Mouse (Mus musculus) erythroblast, adult 5-6 weeks (primary cell): ENCODE results near the gene Ppp2r5e. TPM values are rescaled to one million over a fixed set of nuclear protein-coding genes. Genes with fewer than 3 reads are reported as not detected.
A peak's percentile ranks its signal among the peaks of the same experiment; 100 is the strongest.

Experiments
- ATAC-seq: replicated peaks from 2 replicates; pipeline ENCODE4 v1.8.0; 2016; ENCODE audit warnings: moderate number of reproducible peaks, mild to moderate bottlenecking, moderate TSS enrichment, inconsistent platforms; ENCODE audit not compliant: poor library complexity, low FRiP score, severe bottlenecking
- total RNA-seq, 2 experiments: library from RNA; stranded (forward) in 1 of 2; stranded (reverse) in 1 of 2; fragments of 150-400 nt in 1 of 2; fragments of 200-764, 138-1000 nt in 1 of 2; gene quantifications; 2 replicates each; pipeline versions ENCODE4 v1.2.3 to v1.2.4; 2015 to 2017; ENCODE audit warnings: low replicate concordance in 2 of 2

The Ppp2r5e gene
- total RNA-seq, 2 experiments from 2014 or later = 6.4 to 25.6 TPM

GRCm38 (mm10) chr12:75583776-75584175, 12.3 kb downstream of the Ppp2r5e start:
- ATAC-seq = no peak

GRCm38 (mm10) chr12:75579076-75579475, 17.0 kb downstream of the Ppp2r5e start:
- no peak for ATAC-seq

- no peak for ATAC-seq
These were observed 18.8 kb downstream of the Ppp2r5e start for GRCm38 (mm10) chr12:75577255-75577654.

- ATAC-seq = peak; percentile 74; the same call in 1 of the 2 replicates
These were observed 23.8 kb downstream of the Ppp2r5e start for GRCm38 (mm10) chr12:75572271-75572670.

- no peak for ATAC-seq
These were observed 25.9 kb downstream of the Ppp2r5e start for GRCm38 (mm10) chr12:75570138-75570537.

- ATAC-seq = no peak
These were observed 28.3 kb downstream of the Ppp2r5e start for GRCm38 (mm10) chr12:75567745-75568144.

- ATAC-seq = 0 out of 2 replicates have a peak, but pooled peaks have one; percentile 34
These were observed 30.3 kb downstream of the Ppp2r5e start for GRCm38 (mm10) chr12:75565756-75566155.

- 0 out of 2 replicates have a peak, but pooled peaks have one; percentile 32 for ATAC-seq
These were observed 31.5 kb downstream of the Ppp2r5e start for GRCm38 (mm10) chr12:75564498-75564897.

GRCm38 (mm10) chr12:75562996-75563618, 32.9 kb downstream of the Ppp2r5e start:
- ATAC-seq = no peak

GRCm38 (mm10) chr12:75560681-75561387, 35.2 kb downstream of the Ppp2r5e start:
- ATAC-seq = no peak

GRCm38 (mm10) chr12:75559196-75559595, 36.8 kb downstream of the Ppp2r5e start:
- ATAC-seq = no peak

GRCm38 (mm10) chr12:75557813-75558212, 38.2 kb downstream of the Ppp2r5e start:
- no peak for ATAC-seq

GRCm38 (mm10) chr12:75555032-75555431, 41.0 kb downstream of the Ppp2r5e start:
- ATAC-seq = no peak

GRCm38 (mm10) chr12:75552296-75552695, 43.7 kb downstream of the Ppp2r5e start:
- no peak for ATAC-seq

GRCm38 (mm10) chr12:75551671-75552070, 44.4 kb downstream of the Ppp2r5e start:
- no peak for ATAC-seq

- ATAC-seq = no peak
These were observed 47.0 kb downstream of the Ppp2r5e start for GRCm38 (mm10) chr12:75548999-75549398.

GRCm38 (mm10) chr12:75547174-75547573, 48.9 kb downstream of the Ppp2r5e start:
- no peak for ATAC-seq

GRCm38 (mm10) chr12:75546241-75546640, 49.8 kb downstream of the Ppp2r5e start:
- ATAC-seq = no peak

- no peak for ATAC-seq
These were observed 50.6 kb downstream of the Ppp2r5e start for GRCm38 (mm10) chr12:75545431-75545925.

- ATAC-seq = no peak
These were observed 51.4 kb downstream of the Ppp2r5e start for GRCm38 (mm10) chr12:75544666-75545065.

- no peak for ATAC-seq
These were observed 51.8 kb downstream of the Ppp2r5e start for GRCm38 (mm10) chr12:75544259-75544658.
